Mouse (Mus musculus): ENCODE measurements around the gene Rarres1.

The Rarres1 gene

GRCm38 (mm10) chr3:67515274-67515801 is at the start of gene Rarres1:
Gene Rarres1, minus strand, starts transcription at chr3:67515523.
- no peak for DNase-seq (ENCODE audit: low read depth)

GRCm38 (mm10) chr3:67564731-67565357 is 49.5 kb upstream of the Rarres1 start:
- DNase-seq (ENCODE audit: low read depth) = no peak

- no peak for DNase-seq (ENCODE audit: low read depth)
Measured at GRCm38 (mm10) chr3:67557718-67558354, 42.5 kb upstream of the Rarres1 start.

- DNase-seq (ENCODE audit: low read depth) = peak; percentile 37
Measured at GRCm38 (mm10) chr3:67557200-67557651, 41.9 kb upstream of the Rarres1 start.

GRCm38 (mm10) chr3:67555211-67555610 is 39.9 kb upstream of the Rarres1 start:
- DNase-seq (ENCODE audit: low read depth) = no peak

- DNase-seq (ENCODE audit: low read depth) = no peak
Measured at GRCm38 (mm10) chr3:67553927-67554448, 38.7 kb upstream of the Rarres1 start.

GRCm38 (mm10) chr3:67553281-67553680 is 38.0 kb upstream of the Rarres1 start:
- no peak for DNase-seq (ENCODE audit: low read depth)

GRCm38 (mm10) chr3:67551193-67551592 is 35.9 kb upstream of the Rarres1 start:
- DNase-seq (ENCODE audit: low read depth) = no peak

GRCm38 (mm10) chr3:67543630-67544029 is 28.3 kb upstream of the Rarres1 start:
- no peak for DNase-seq (ENCODE audit: low read depth)

GRCm38 (mm10) chr3:67524768-67525167 is 9.4 kb upstream of the Rarres1 start:
- no peak for DNase-seq (ENCODE audit: low read depth)

- DNase-seq (ENCODE audit: low read depth) = no peak
Measured at GRCm38 (mm10) chr3:67522709-67523108, 7.4 kb upstream of the Rarres1 start.

GRCm38 (mm10) chr3:67520568-67521143 is 5.3 kb upstream of the Rarres1 start:
- DNase-seq (ENCODE audit: low read depth) = no peak

- no peak for DNase-seq (ENCODE audit: low read depth)
Measured at GRCm38 (mm10) chr3:67514801-67515273, 486 bp downstream of the Rarres1 start.

- peak; percentile 71 for DNase-seq (ENCODE audit: low read depth)
Measured at GRCm38 (mm10) chr3:67512807-67513206, 2.5 kb downstream of the Rarres1 start.

- no peak for DNase-seq (ENCODE audit: low read depth)
Measured at GRCm38 (mm10) chr3:67508216-67508892, 7.0 kb downstream of the Rarres1 start.

- no peak for DNase-seq (ENCODE audit: low read depth)
Measured at GRCm38 (mm10) chr3:67505286-67505685, 10.0 kb downstream of the Rarres1 start.

- no peak for DNase-seq (ENCODE audit: low read depth)
Measured at GRCm38 (mm10) chr3:67503878-67504277, 11.4 kb downstream of the Rarres1 start.

- no peak for DNase-seq (ENCODE audit: low read depth)
Measured at GRCm38 (mm10) chr3:67499406-67499791, 15.9 kb downstream of the Rarres1 start.

- DNase-seq (ENCODE audit: low read depth) = no peak
Measured at GRCm38 (mm10) chr3:67498773-67499405, 16.4 kb downstream of the Rarres1 start.

GRCm38 (mm10) chr3:67497998-67498397 is 17.3 kb downstream of the Rarres1 start:
- no peak for DNase-seq (ENCODE audit: low read depth)

- DNase-seq (ENCODE audit: low read depth) = no peak
Measured at GRCm38 (mm10) chr3:67496310-67496709, 19.0 kb downstream of the Rarres1 start.

- DNase-seq (ENCODE audit: low read depth) = no peak
Measured at GRCm38 (mm10) chr3:67493132-67493531, 22.2 kb downstream of the Rarres1 start.
